Mouse (Mus musculus): ENCODE measurements around the gene Prrc2b. TPM values are rescaled to one million over a fixed set of nuclear protein-coding genes. Genes with fewer than 3 reads are reported as not detected.

The Prrc2b gene
- polyA plus RNA-seq, 1 experiment = 5.5 TPM

- peaks cover 4% of the 10 kb centered on the region for H3K36me3 ChIP-seq (ENCODE audit: control insufficient read depth, insufficient read depth, low read length)
These were observed 101.8 kb downstream of the Prrc2b start for GRCm38 (mm10) chr2:32252658-32253057.

GRCm38 (mm10) chr2:32253352-32253751 lies 102.5 kb downstream of the Prrc2b start:
- H3K4me1 ChIP-seq (ENCODE audit: control insufficient read depth, insufficient read depth, low read length) = peaks cover 22% of the 10 kb centered on the region
- TF ChIP-seq CTCF (IDR thresholded peaks at IDR 0.05; ENCODE audit: control insufficient read depth, insufficient read depth, insufficient replicate concordance, low read depth, low read length) = no peak
- peaks cover 4% of the 10 kb centered on the region; the same call in 1 of the 2 replicates for H3K36me3 ChIP-seq (ENCODE audit: control insufficient read depth, insufficient read depth, low read length)
- H3K27me3 ChIP-seq (ENCODE audit: control insufficient read depth, insufficient read depth, low read length) = no peaks in the 10 kb centered on the region
- H3K4me3 ChIP-seq (ENCODE audit: control insufficient read depth, low read depth, low read length) = no peak overlapping the region
- peak overlapping the region; percentile 61 for H3K27ac ChIP-seq (ENCODE audit: control insufficient read depth, insufficient read depth, low read depth, low read length)

More at GRCm38 (mm10) chr2:32252658-32253057, 101.8 kb downstream of the Prrc2b start:
- TF ChIP-seq CTCF (IDR thresholded peaks at IDR 0.05; ENCODE audit: control insufficient read depth, insufficient read depth, insufficient replicate concordance, low read depth, low read length) = no peak
- peak; percentile 33; the same call in 1 of the 2 replicates for TF ChIP-seq POLR2A (IDR thresholded peaks at IDR 0.05; ENCODE audit: control insufficient read depth, low read depth, low read length)
- Histone ChIP-seq H3K4me3 (ENCODE audit: control insufficient read depth, low read depth, low read length) (no peak overlapping the region), H3K27ac (ENCODE audit: control insufficient read depth, insufficient read depth, low read depth, low read length) (peak overlapping the region; percentile 84), H3K27me3 (ENCODE audit: control insufficient read depth, insufficient read depth, low read length) (no peaks in the 10 kb centered on the region), H3K4me1 (ENCODE audit: control insufficient read depth, insufficient read depth, low read length) (peaks cover 22% of the 10 kb centered on the region)

GRCm38 (mm10) chr2:32254563-32254962 lies 103.7 kb downstream of the Prrc2b start:
- H3K4me1 ChIP-seq (ENCODE audit: control insufficient read depth, insufficient read depth, low read length) = peaks cover 22% of the 10 kb centered on the region
- no peak overlapping the region for H3K4me3 ChIP-seq (ENCODE audit: control insufficient read depth, low read depth, low read length)
- no peak overlapping the region for H3K27ac ChIP-seq (ENCODE audit: control insufficient read depth, insufficient read depth, low read depth, low read length)
- no peaks in the 10 kb centered on the region for H3K27me3 ChIP-seq (ENCODE audit: control insufficient read depth, insufficient read depth, low read length)
- TF ChIP-seq CTCF (IDR thresholded peaks at IDR 0.05; ENCODE audit: control insufficient read depth, insufficient read depth, insufficient replicate concordance, low read depth, low read length) (no peak), POLR2A (IDR thresholded peaks at IDR 0.05; ENCODE audit: control insufficient read depth, low read depth, low read length) (no peak)
- peaks cover 4% of the 10 kb centered on the region; the same call in 1 of the 2 replicates for H3K36me3 ChIP-seq (ENCODE audit: control insufficient read depth, insufficient read depth, low read length)

GRCm38 (mm10) chr2:32256273-32256672 lies 105.4 kb downstream of the Prrc2b start:
- Histone ChIP-seq H3K36me3 (ENCODE audit: control insufficient read depth, insufficient read depth, low read length) (peaks cover 3% of the 10 kb centered on the region; the same call in 1 of the 2 replicates), H3K4me1 (ENCODE audit: control insufficient read depth, insufficient read depth, low read length) (peaks cover 20% of the 10 kb centered on the region), H3K27me3 (ENCODE audit: control insufficient read depth, insufficient read depth, low read length) (no peaks in the 10 kb centered on the region), H3K4me3 (ENCODE audit: control insufficient read depth, low read depth, low read length) (no peak overlapping the region), H3K27ac (ENCODE audit: control insufficient read depth, insufficient read depth, low read depth, low read length) (no peak overlapping the region)
- TF ChIP-seq POLR2A (IDR thresholded peaks at IDR 0.05; ENCODE audit: control insufficient read depth, low read depth, low read length) = no peak
- no peak for TF ChIP-seq CTCF (IDR thresholded peaks at IDR 0.05; ENCODE audit: control insufficient read depth, insufficient read depth, insufficient replicate concordance, low read depth, low read length)

GRCm38 (mm10) chr2:32258887-32259533 lies 108.1 kb downstream of the Prrc2b start:
- Histone ChIP-seq H3K27me3 (ENCODE audit: control insufficient read depth, insufficient read depth, low read length) (no peaks in the 10 kb centered on the region), H3K4me3 (ENCODE audit: control insufficient read depth, low read depth, low read length) (peak overlapping the region; percentile 93), H3K4me1 (ENCODE audit: control insufficient read depth, insufficient read depth, low read length) (peaks cover 9% of the 10 kb centered on the region), H3K36me3 (ENCODE audit: control insufficient read depth, insufficient read depth, low read length) (no peaks in the 10 kb centered on the region), H3K27ac (ENCODE audit: control insufficient read depth, insufficient read depth, low read depth, low read length) (peak overlapping the region; percentile 18; the same call in 1 of the 2 replicates)
- TF ChIP-seq CTCF (IDR thresholded peaks at IDR 0.05; ENCODE audit: control insufficient read depth, insufficient read depth, insufficient replicate concordance, low read depth, low read length) (no peak), POLR2A (IDR thresholded peaks at IDR 0.05; ENCODE audit: control insufficient read depth, low read depth, low read length) (no peak)

- Histone ChIP-seq H3K4me3 (ENCODE audit: control insufficient read depth, low read depth, low read length) (peak within 1 kb of the TSS; percentile 93), H3K36me3 (ENCODE audit: control insufficient read depth, insufficient read depth, low read length) (no peaks in the 10 kb centered on the region), H3K27ac (ENCODE audit: control insufficient read depth, insufficient read depth, low read depth, low read length) (peak within 1 kb of the TSS; percentile 74), H3K27me3 (ENCODE audit: control insufficient read depth, insufficient read depth, low read length) (no peaks in the 10 kb centered on the region), H3K4me1 (ENCODE audit: control insufficient read depth, insufficient read depth, low read length) (peaks cover 9% of the 10 kb centered on the region)
- no peak; the same call in 1 of the 2 replicates for TF ChIP-seq CTCF (IDR thresholded peaks at IDR 0.05; ENCODE audit: control insufficient read depth, insufficient read depth, insufficient replicate concordance, low read depth, low read length)
- peak; percentile 89 for TF ChIP-seq POLR2A (IDR thresholded peaks at IDR 0.05; ENCODE audit: control insufficient read depth, low read depth, low read length)
These were observed 109.0 kb downstream of the Prrc2b start, which contains the start of gene Uck1 for GRCm38 (mm10) chr2:32259657-32260417. Uck1 (minus strand) TSS chr2:32260159.

- Histone ChIP-seq H3K27ac (ENCODE audit: control insufficient read depth, insufficient read depth, low read depth, low read length) (no peak overlapping the region), H3K36me3 (ENCODE audit: control insufficient read depth, insufficient read depth, low read length) (no peaks in the 10 kb centered on the region), H3K4me1 (ENCODE audit: control insufficient read depth, insufficient read depth, low read length) (peaks cover 9% of the 10 kb centered on the region), H3K27me3 (ENCODE audit: control insufficient read depth, insufficient read depth, low read length) (no peaks in the 10 kb centered on the region), H3K4me3 (ENCODE audit: control insufficient read depth, low read depth, low read length) (no peak overlapping the region)
- TF ChIP-seq CTCF (IDR thresholded peaks at IDR 0.05; ENCODE audit: control insufficient read depth, insufficient read depth, insufficient replicate concordance, low read depth, low read length) = no peak
- TF ChIP-seq POLR2A (IDR thresholded peaks at IDR 0.05; ENCODE audit: control insufficient read depth, low read depth, low read length) = no peak
These were observed 109.8 kb downstream of the Prrc2b start for GRCm38 (mm10) chr2:32260635-32261034.

All from testis, adult 2 months (tissue).